Mouse (Mus musculus): ENCODE results near the gene Kcnj4.
"Not testable (repeated sequence)": the region's sequence is repeated elsewhere in the genome, so short reads cannot be mapped to it uniquely, and the experiment has no call there.

Gene Kcnj4

DNA sequence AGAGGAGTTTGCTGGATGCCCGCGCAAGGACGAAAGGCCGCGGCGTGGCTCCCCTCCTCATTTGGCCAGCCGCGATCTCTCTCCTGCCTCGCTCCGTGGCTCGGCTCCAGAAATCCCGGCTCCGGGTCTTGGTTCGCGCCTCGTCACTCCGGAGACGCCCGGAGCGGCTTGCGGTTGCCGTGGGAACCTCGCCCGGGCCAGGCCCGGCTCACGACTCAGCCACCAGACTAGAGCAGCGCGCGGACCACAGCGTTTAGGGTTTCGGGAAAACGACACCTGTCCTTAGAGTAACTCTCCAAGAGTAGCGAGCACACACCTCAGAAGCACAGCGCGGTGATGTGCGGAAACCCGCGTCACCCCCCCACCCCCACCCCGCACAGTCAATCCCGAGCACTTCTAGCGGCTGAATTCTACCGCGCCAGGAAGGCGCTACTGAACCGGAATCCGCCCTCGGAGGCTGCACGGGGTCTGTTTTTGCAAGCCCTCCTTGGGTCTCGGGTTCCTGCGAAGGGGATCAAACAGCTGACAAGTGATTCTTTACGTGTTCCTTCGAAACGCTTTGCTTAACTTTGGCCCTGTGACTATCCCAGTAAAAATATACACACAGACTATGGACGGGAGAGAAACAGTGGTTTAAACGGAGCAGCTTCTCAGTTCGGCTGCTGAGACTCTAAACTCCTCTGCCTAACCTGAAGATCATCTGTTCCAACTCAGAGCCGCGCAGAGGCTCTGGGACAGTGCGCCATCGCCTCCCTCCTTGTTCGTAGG, 6.7 kb upstream of the Kcnj4 start:
- no peak for DNase-seq (ENCODE audit: low spot score in 2 of 2)

DNA sequence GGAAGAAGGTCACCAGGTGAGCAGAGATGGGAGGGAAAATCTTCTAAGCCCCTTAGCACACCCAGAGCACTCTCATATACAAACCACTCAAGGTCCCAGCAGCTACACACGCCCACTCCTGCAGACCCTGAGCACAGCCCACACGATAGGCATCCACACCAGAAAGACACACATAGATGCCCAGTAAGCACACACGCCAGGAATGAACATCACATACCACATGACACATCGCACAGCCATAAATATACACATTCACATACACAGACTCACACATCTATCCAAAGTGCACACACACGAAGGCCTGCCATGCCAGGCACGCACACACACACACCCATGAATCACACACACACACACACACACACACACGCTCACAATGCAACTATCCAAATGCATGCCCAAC, 5.4 kb upstream of the Kcnj4 start:
- no peak for DNase-seq (ENCODE audit: low spot score in 2 of 2)

DNA sequence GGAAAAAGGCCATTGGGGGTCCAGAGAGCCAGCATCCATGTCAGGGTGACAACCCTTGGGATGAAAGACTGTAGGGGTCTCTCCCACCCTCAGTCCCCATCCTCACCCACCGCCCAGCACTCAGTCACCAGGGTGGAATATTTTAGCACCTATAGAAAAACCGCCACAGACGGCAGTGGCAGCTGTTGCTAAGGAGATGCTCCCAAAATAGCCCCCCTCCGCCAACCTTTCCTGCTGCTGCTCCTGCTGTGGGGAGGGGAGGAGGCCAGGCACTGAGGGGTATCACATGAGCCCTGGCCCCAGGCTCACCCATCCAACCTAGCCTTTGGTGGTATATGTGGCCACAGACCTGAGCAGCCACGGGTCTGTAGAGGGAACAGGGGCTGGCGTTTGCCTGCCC, 5.0 kb upstream of the Kcnj4 start:
- no peak for DNase-seq (ENCODE audit: low spot score in 2 of 2)

DNA sequence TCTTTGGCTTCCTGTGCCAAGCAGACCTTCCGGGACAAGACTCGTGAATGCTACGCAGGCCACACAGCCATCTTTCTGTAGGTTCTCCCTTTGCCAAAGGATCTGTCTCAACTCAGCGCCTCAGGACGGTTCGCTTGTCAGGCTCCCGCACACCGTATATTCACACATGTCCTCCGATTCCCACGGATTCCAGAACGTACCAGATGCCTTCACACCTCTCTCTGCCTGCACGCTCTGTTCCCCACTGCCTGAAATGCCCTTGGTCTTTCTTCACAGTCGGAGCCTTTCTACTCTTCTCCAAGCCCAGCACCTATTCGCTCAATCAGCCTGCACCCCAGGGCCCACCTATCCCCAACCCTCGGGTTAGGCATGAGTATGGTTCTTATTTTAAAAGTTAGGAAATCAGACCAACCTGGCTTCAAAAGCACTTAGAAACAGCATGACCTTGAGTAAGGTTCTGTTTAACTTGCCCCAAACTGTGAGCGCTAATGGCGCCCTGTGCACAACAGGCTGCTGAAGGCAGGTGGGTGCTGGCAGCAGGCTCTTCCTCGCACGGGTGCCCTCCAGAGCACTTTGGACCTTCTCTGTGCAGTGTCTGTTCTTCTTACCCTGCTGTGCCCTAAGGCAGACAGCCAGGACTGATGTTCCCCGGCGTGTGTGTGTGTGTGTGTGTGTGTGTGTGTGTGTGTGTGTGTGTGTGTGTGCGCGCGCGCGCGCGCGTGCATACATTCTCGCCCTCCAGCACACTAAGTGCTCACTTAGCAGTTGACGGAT, 2.2 kb upstream of the Kcnj4 start:
- no peak for DNase-seq (ENCODE audit: low spot score in 2 of 2)

DNA sequence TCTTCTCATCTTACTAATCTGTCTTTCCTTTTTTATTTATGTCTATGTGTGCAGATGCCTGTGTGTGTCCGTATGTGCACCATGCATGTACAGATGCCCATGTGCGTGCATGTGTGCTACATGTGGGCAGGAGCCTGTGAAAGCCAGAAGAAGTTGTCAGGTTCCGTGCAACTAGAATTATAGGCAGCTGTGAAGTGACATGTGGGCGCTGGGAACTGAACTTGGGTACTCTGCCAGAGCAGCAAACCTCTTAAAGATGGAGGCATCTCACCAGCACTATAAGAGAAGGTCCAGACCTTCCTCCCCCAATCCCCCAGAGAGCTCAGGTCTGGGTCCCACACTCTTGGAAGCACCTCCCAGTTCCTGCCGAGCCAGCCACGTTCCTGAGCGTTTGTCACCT, 1.4 kb upstream of the Kcnj4 start:
- no peak for DNase-seq (ENCODE audit: low spot score in 2 of 2)

DNA sequence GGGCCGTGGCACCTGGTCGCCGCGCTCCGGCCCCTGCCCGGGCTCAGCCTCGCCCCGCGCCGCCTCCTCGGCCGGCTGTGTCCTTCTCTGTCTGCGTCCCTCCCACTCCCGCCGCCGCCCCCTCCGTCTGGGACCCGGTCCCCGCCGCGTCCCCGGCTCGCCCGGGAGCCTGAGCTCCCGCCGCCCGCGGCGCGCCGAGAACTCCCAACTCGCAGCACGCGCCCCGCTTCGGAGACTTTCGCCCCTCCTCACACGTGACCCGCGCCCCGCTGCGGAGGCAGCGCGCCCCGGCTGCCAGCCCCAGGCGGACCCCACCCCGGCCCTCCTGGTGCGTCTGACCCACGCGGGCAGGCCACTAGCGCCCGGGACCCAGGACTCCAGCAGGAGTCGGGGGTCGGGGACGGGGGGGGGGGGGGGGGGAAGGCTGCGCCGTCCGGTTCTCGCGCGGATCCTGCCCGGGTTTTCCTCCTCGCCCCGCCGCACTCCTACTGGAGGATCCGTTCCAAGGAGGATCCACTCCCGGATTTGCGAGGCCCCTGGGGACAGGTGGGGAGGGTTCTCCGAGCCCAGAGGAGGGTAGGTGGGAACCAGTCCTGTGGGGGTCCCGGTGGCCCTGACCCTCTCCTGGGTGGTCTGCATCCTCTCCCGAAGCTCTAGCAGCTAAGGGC, 709 bp upstream of the Kcnj4 start:
- DNase-seq (ENCODE audit: low spot score in 2 of 2): no peak

DNA sequence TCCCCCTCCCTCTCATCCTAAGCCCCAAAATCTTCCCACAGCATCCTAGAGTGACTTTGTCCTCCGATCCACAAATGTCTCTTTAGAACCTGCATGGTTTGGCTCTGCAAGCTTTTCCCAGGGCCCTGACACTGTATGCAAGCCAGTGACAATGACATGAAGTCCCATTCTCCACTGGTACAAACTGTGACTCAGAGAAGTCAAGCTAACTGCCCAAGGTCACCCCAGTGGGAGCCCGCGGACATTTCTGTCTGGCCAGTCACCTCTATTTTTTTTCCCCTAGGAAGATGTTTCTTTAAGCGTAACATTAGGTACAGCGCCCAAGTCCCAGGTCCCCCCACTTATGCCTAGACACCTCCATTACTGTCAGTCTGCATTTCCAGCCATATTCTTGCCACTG, 1.6 kb downstream of the Kcnj4 start:
- DNase-seq (ENCODE audit: low spot score in 2 of 2): no peak

DNA sequence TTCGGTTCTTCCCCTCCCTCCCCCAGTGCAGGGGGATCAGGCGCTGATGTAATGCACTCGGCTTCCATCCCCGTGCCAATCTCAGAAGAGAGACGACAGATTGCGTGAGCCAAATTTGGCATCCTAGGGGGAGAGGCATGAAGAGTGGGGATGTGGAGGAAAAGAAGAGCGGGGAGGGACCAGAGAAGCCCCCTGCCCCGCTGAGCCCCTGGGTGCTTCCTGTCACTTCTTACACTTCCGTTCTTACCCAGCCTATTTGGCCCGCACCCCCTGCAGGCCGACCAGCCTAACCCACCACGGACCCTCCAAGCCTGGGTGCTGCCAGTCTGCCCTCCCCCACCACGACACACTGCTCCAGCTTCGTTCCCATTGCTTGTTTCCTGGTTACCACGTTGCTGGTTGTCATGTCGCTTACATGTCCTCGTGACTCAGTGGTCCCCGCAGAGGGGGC, 2.1 kb downstream of the Kcnj4 start:
- DNase-seq (ENCODE audit: low spot score in 2 of 2): no peak

DNA sequence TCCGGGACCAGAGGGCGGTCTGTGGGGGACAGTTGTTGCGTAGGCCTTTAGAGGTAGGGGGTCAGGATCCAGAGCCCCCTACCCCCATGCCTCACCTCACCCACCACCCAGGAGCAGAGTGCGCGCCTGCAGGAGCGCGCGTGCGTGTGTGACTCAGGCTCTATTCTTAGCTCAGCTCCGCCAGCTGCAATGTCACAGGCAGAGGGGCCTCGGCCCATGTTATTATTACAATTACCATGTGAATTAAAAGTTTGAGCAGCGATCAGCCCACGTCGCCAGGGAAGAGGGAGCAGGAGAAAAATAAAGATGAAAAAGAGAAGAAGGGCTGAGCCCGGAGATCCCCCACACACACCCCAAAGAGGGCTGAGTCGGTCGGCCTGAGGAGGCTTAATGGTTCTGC, 4.9 kb downstream of the Kcnj4 start:
- no peak for DNase-seq (ENCODE audit: low spot score in 2 of 2)

DNA sequence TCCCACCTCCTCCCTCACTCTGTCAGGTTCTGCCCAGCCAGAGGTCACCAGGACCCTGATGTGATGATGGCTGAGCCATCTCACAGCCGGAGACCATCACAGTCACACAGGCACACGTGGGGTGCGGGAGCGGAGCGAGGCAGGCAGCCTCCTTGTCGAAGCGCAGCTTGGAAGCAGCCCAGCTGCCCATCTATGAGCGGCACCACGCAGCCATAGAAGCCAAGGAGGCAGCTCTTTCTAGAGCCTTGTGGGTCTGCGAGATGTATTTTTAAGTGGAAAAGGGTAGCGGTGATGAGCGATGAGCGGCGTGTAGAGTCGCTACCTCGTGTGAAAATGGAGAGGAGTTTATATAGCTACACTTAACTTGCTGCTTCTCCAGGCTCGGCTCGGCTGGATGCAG, 11.5 kb downstream of the Kcnj4 start:
- DNase-seq (ENCODE audit: low spot score in 2 of 2): no peak

DNA sequence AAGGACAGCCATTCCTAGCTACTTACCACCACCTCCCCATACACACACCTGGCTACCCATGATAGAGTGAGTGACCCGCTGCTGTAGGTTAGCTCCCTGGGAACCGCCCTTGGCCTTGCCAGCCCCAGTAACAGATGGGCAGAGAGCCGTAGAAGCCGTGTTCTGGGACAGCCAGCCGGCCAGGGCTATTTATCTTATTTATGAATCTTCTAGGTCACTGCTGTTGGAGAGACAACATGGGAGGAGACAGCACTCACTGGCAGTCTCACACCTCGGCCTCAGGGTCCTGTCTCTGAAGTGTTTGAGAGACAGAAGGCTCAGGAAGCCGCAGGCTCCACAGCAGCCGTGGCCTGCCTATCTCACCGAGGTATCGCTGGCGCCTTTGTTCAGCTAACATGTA, 15.6 kb downstream of the Kcnj4 start:
- no peak for DNase-seq (ENCODE audit: low spot score in 2 of 2)

DNA sequence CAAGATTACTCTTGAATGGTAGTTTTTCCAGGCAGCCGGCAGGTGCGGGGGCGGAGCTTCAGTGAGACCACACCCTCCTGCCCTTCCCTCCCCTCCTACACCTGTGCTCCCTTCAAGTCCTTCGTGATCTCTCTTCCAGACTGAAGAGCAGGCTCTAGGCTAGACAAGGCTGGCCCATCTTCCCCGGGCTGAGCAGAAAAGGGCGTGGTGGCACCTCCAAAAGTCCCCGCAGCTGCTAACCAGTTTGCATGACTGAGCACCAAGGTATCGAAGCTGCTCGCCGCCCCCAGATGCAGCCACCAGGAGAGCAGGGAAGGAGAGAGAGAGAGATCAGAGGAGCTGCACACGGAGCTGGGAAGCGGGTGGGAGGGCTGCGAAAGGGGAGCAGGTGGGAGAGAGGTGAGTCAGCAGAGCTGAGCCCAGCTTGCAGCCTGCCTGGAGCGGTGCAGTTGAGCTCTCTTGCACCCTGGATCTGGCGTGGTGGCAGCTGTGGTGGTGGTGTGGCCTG, 23.8 kb downstream of the Kcnj4 start:
- DNase-seq (ENCODE audit: low spot score in 2 of 2): no peak

DNA sequence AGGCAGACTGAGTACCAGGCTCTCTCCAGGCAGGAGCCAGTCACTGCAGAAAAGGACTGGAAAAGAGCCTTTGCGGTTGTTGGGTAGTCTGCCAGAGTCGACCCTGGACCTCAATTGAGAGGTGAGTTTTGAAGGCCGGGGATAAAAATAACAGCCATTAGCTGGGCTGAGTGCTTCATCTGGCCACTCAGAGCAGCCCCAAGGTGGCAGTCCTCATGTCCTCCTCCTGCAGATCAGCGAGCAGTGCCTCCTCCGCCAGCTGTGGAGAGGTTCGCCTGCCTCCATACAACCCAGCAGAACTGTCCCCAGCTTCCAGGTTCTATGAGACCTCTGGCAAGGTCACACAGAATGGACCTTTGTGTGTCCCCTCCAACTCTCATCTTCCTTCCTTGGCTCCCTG, 27.8 kb downstream of the Kcnj4 start:
- no peak for DNase-seq (ENCODE audit: low spot score in 2 of 2)

DNA sequence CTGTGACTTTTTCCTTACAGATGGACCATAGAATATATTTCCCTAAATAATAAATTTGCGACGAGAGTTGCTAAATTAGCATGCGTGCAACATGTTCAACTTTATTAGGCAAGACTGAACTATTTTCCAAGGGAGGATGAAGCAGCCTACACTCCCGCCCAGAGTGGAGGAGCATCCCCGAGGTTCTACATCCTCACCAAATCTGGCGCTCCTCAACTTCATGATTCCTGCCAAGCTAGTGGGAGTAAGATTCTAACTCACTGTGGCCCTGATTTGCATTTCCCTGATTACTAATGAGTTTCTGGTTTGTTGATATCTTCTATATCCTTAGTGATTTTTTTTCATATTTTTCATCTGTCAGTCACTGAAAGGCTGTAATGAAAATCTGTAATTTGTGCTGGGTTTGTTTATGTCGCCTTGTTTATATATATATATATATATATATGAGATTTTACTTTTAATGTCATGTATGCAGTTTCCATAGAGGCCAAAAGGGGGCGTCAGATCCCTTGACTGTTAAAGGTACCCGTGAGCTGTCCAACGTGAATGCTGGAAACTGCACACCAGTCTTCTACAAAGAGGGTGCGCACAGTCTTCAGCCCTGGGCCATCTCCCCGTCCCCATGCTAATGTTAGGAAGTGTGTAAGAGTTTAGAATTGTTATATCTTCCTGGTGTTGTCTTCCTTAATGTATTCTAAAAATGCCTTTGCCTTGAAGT, 31.2 kb downstream of the Kcnj4 start:
- no peak for DNase-seq (ENCODE audit: low spot score in 2 of 2)

DNA sequence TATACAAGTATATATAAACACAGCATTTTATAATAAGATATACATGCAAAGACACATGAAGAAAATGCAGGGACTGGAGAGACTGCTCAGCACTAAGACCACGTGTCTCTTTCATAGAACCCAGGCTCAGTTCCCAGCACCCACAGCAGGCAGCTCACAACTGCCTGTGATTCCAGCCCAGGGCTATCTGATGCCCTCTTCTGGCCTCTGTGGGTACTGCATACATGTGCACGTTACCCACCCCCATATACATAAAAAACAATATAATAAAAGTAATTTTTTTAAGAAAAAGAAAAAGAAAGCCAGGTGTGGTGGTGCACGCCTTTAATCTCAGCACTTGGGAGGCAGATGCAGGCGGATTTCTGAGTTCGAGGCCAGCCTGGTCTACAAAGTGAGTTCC, 32.0 kb downstream of the Kcnj4 start:
- no peak for DNase-seq (ENCODE audit: low spot score in 2 of 2)

DNA sequence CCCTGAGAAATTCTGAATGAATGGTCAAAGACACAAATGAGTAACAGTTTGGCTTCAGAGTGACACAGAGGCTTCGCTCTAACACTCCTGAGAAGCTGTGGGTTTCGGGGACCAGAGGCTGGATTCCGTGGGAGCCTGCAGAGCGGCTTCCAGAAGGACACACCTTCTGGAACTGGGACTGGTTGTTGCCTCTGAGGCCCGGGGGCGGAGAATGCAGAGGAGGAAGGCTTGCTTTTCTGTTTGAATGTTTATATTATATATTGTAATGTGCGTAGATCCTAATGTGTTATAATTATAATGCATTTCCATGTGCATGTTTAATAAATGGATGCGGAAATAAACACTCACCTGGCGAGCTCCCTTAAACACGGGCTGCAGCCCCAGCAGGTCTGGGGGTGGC, 33.9 kb downstream of the Kcnj4 start:
- no peak for DNase-seq (ENCODE audit: low spot score in 2 of 2)

DNA sequence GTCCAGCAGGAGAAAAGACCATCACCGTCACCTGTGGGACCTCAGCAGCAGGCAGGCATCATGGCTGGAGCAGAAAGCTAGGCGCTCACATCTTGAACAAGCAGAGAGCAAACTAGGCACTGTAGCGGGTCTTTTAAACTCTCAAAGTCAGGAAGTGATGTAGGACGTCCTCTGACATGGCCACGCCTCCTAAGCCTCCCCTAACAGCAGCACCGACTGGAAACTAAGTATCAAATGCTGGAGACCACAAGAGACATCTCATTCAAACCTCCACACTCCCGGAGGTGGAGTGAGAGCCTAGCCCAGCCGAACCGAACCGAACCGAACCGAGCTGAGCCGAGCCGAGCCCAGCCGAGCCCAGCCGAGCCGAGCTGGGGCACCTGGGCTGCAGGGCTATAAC, 34.5 kb downstream of the Kcnj4 start:
- no peak for DNase-seq (ENCODE audit: low spot score in 2 of 2)

DNA sequence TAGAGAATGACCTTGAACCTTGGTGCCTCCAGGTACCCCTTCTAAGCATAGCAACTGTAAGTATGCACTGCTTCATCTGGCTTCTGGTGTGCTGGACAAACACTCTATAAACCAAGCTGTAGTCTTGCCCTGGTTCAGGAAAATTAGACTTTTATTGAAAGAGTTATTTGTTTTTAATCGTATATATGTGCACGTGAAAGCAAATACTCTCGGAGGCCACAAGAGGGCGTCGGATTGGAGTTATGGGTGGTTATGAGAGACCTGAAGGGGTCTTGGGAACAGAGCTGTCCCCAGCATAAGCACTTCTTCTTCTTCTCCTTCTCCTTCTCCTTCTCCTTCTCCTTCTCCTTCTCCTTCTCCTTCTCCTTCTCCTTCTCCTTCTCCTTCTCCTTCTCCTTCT, 35.5 kb downstream of the Kcnj4 start:
- DNase-seq (ENCODE audit: low spot score in 2 of 2): no peak

DNA sequence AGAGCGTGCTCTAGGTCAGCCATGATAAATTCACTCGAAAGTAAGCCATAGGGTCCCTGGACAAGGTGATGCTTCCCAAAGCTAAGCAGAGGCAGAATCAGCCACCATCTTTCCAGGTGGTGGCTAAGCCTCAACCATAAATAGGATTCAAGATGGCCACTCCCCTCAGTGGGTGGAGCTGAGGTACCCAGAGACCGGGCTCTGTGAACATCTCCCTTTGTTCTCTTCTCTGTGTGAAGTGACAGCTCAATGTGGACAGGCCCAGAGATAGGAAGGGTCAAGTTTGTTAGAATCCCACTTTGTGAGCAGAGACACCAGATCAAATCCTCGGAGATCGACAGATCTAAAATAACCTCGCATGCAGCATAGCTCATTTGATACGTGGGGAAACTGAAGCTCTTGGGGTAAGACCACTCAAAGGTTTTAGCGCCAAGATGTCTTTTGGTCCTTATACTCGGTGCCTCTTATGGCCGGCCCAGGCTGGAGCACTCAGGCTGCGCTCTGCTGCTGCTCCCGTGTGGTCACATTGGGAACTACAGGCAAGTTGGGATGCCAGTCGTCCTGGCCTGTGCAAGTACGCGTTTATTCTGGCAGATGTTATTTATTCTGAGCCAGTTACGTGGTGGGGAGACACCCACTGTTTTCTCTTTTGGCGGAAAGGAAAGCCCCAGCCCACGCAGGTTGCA, 38.3 kb downstream of the Kcnj4 start:
- peak; percentile 54 to 78 for DNase-seq (ENCODE audit: low spot score in 2 of 2)

DNA sequence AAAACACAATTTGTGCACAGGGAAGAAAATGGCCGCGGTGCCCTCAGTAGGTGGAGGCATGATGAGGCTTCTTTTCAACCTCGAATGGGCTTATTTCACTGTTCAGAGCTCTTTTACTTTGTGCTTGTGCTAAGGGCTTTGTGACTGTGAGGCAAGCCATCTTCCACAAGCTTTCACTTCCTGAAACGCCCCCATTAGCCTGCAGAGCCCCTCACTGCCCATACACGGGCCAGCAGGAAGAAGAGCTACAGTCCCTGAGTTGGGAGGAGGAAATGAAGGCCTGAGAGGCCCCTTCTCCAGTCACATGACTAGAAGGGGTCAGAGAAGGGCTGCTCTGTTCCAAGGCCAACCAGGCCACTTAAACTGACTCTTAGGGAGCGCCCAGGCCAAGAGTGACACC, 48.5 kb downstream of the Kcnj4 start:
- no peak for DNase-seq (ENCODE audit: low spot score in 2 of 2)

DNA sequence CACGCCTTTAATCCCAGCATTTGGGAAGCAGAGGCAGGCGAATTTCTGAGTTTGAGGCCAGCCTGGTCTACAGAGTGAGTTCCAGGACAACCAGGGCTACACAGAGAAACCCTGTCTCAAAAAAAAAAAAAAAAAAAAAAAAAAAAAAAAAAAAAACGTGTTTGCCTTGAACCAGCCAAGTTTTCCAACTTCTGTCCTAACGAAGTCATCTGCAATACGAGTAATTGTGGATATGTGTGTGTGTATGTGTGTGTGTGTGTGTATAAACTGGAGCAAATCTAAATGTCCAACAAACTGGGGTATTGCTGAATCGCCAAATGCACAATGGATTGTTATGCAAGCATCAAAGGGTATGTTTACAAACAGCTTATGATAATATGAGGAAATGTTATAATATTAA, 48.9 kb downstream of the Kcnj4 start:
- DNase-seq (ENCODE audit: low spot score in 2 of 2): not testable (repeated sequence)

Measured in spleen, postnatal 14 days (tissue).